Mouse (Mus musculus): ENCODE data around the gene Itga2b. TPM values are rescaled to one million over a fixed set of nuclear protein-coding genes. Genes with fewer than 3 reads are reported as not detected.
A peak's percentile ranks its signal among the peaks of the same experiment; 100 is the strongest.

The Itga2b gene
- polyA plus RNA-seq, 1 experiment from 2014 or later, result 8.0 TPM

GRCm38 (mm10) chr11:102481779-102482178, 11.9 kb upstream of the Itga2b start:
- H3K9ac ChIP-seq (replicated peaks), result no peak overlapping the region
- H3K27me3 ChIP-seq (replicated peaks), result no peaks in the 10 kb centered on the region
- no peak overlapping the region for H3K27ac ChIP-seq (replicated peaks)
- WGBS, result 95% methylated on average over 10 of the region's 10 CpGs
- H3K36me3 ChIP-seq, result peaks cover 75% of the 10 kb centered on the region
- H3K4me1 ChIP-seq, result no peaks in the 10 kb centered on the region
- H3K9me3 ChIP-seq (replicated peaks), result no peaks in the 10 kb centered on the region
- no peak overlapping the region for H3K4me2 ChIP-seq
- no peak overlapping the region for H3K4me3 ChIP-seq (replicated peaks)
- ATAC-seq (ENCODE audit: low FRiP score), result no peak

- H3K9ac ChIP-seq (replicated peaks), result no peak overlapping the region
- H3K4me3 ChIP-seq (replicated peaks), result no peak overlapping the region
- H3K36me3 ChIP-seq, result peaks cover 69% of the 10 kb centered on the region
- no peak overlapping the region for H3K27ac ChIP-seq (replicated peaks)
- no peak for ATAC-seq (ENCODE audit: low FRiP score)
- H3K27me3 ChIP-seq (replicated peaks), result no peaks in the 10 kb centered on the region
- H3K4me1 ChIP-seq, result no peaks in the 10 kb centered on the region
- 86% methylated on average over 4 of the region's 4 CpGs for WGBS
- no peak overlapping the region for H3K4me2 ChIP-seq
- H3K9me3 ChIP-seq (replicated peaks), result no peaks in the 10 kb centered on the region
Measured at GRCm38 (mm10) chr11:102480897-102481296, 11.0 kb upstream of the Itga2b start.

GRCm38 (mm10) chr11:102480111-102480510, 10.2 kb upstream of the Itga2b start:
- Histone ChIP-seq H3K9ac (replicated peaks) (no peak overlapping the region), H3K36me3 (peaks cover 63% of the 10 kb centered on the region), H3K4me2 (no peak overlapping the region), H3K27me3 (replicated peaks) (no peaks in the 10 kb centered on the region), H3K4me3 (replicated peaks) (no peak overlapping the region), H3K27ac (replicated peaks) (no peak overlapping the region), H3K4me1 (no peaks in the 10 kb centered on the region), H3K9me3 (replicated peaks) (no peaks in the 10 kb centered on the region)
- no peak for ATAC-seq (ENCODE audit: low FRiP score)
- WGBS, result 95% methylated on average over 15 of the region's 15 CpGs

- Histone ChIP-seq H3K4me2 (no peak overlapping the region), H3K4me3 (replicated peaks) (no peak overlapping the region), H3K4me1 (no peaks in the 10 kb centered on the region), H3K27ac (replicated peaks) (no peak overlapping the region), H3K9me3 (replicated peaks) (no peaks in the 10 kb centered on the region), H3K9ac (replicated peaks) (no peak overlapping the region), H3K27me3 (replicated peaks) (no peaks in the 10 kb centered on the region), H3K36me3 (peaks cover 60% of the 10 kb centered on the region)
- 95% methylated on average over 23 of the region's 23 CpGs for whole genome bisulfite sequencing
- ATAC-seq (ENCODE audit: low FRiP score), result no peak
Measured at GRCm38 (mm10) chr11:102479581-102479980, 9.7 kb upstream of the Itga2b start.

- WGBS, result 77% methylated on average over 3 of the region's 3 CpGs
- Histone ChIP-seq H3K9me3 (replicated peaks) (no peaks in the 10 kb centered on the region), H3K4me3 (replicated peaks) (no peak overlapping the region), H3K36me3 (peaks cover 57% of the 10 kb centered on the region), H3K9ac (replicated peaks) (no peak overlapping the region), H3K4me2 (no peak overlapping the region), H3K4me1 (no peaks in the 10 kb centered on the region), H3K27ac (replicated peaks) (no peak overlapping the region), H3K27me3 (replicated peaks) (no peaks in the 10 kb centered on the region)
- ATAC-seq (ENCODE audit: low FRiP score), result no peak
Measured at GRCm38 (mm10) chr11:102478671-102479070, 8.7 kb upstream of the Itga2b start.

- H3K36me3 ChIP-seq, result peaks cover 32% of the 10 kb centered on the region
- H3K9me3 ChIP-seq (replicated peaks), result no peaks in the 10 kb centered on the region
- H3K4me2 ChIP-seq, result no peak overlapping the region
- 98% methylated on average over 3 of the region's 3 CpGs for WGBS
- ATAC-seq (ENCODE audit: low FRiP score), result no peak
- H3K9ac ChIP-seq (replicated peaks), result no peak overlapping the region
- no peak overlapping the region for H3K4me3 ChIP-seq (replicated peaks)
- H3K27me3 ChIP-seq (replicated peaks), result no peaks in the 10 kb centered on the region
- no peak overlapping the region for H3K27ac ChIP-seq (replicated peaks)
- H3K4me1 ChIP-seq, result no peaks in the 10 kb centered on the region
Measured at GRCm38 (mm10) chr11:102475027-102475426, 5.1 kb upstream of the Itga2b start.

- peak overlapping the region; percentile 61 for H3K27ac ChIP-seq (replicated peaks)
- no peaks in the 10 kb centered on the region for H3K36me3 ChIP-seq
- ATAC-seq (ENCODE audit: low FRiP score), result peak; percentile 87
- H3K9me3 ChIP-seq (replicated peaks), result no peaks in the 10 kb centered on the region
- 0% methylated on average over 37 of the region's 37 CpGs for WGBS
- H3K4me3 ChIP-seq (replicated peaks), result peak overlapping the region; percentile 48
- peak overlapping the region; percentile 51 for H3K9ac ChIP-seq (replicated peaks)
- peak overlapping the region; percentile 95 for H3K4me2 ChIP-seq
- H3K27me3 ChIP-seq (replicated peaks), result 0 out of 2 replicates have a peak, but pooled peaks cover 2% of the 10 kb centered on the region
- peaks cover 20% of the 10 kb centered on the region for H3K4me1 ChIP-seq
Measured at GRCm38 (mm10) chr11:102467041-102467631, 2.8 kb downstream of the Itga2b start.

- Histone ChIP-seq H3K36me3 (no peaks in the 10 kb centered on the region), H3K4me3 (replicated peaks) (no peak overlapping the region), H3K27ac (replicated peaks) (peak overlapping the region; percentile 61; the same call in 1 of the 2 replicates), H3K4me1 (peaks cover 20% of the 10 kb centered on the region), H3K27me3 (replicated peaks) (peaks cover 9% of the 10 kb centered on the region; the same call in 1 of the 2 replicates), H3K9ac (replicated peaks) (no peak overlapping the region), H3K4me2 (peak overlapping the region; percentile 15), H3K9me3 (replicated peaks) (no peaks in the 10 kb centered on the region)
- ATAC-seq (ENCODE audit: low FRiP score), result no peak
- 9% methylated on average over 26 of the region's 26 CpGs for WGBS
Measured at GRCm38 (mm10) chr11:102465713-102466436, 4.0 kb downstream of the Itga2b start.

- WGBS, result 95% methylated on average over 6 of the region's 6 CpGs
- H3K36me3 ChIP-seq, result no peaks in the 10 kb centered on the region
- H3K9me3 ChIP-seq (replicated peaks), result no peaks in the 10 kb centered on the region
- H3K27me3 ChIP-seq (replicated peaks), result peaks cover 14% of the 10 kb centered on the region; the same call in 1 of the 2 replicates
- no peak overlapping the region for H3K27ac ChIP-seq (replicated peaks)
- no peak overlapping the region for H3K9ac ChIP-seq (replicated peaks)
- no peak overlapping the region for H3K4me3 ChIP-seq (replicated peaks)
- no peak overlapping the region for H3K4me2 ChIP-seq
- no peak for ATAC-seq (ENCODE audit: low FRiP score)
- peaks cover 20% of the 10 kb centered on the region for H3K4me1 ChIP-seq
Measured at GRCm38 (mm10) chr11:102464901-102465300, 5.0 kb downstream of the Itga2b start.

- H3K4me2 ChIP-seq, result no peak overlapping the region
- no peak overlapping the region for H3K27ac ChIP-seq (replicated peaks)
- ATAC-seq (ENCODE audit: low FRiP score), result no peak
- H3K4me1 ChIP-seq, result peaks cover 10% of the 10 kb centered on the region
- peaks cover 24% of the 10 kb centered on the region for H3K27me3 ChIP-seq (replicated peaks)
- H3K9me3 ChIP-seq (replicated peaks), result no peaks in the 10 kb centered on the region
- H3K4me3 ChIP-seq (replicated peaks), result no peak overlapping the region
- WGBS, result 80% methylated on average over 3 of the region's 3 CpGs
- H3K36me3 ChIP-seq, result no peaks in the 10 kb centered on the region
- H3K9ac ChIP-seq (replicated peaks), result no peak overlapping the region
Measured at GRCm38 (mm10) chr11:102461764-102462163, 8.2 kb downstream of the Itga2b start.

GRCm38 (mm10) chr11:102460541-102460940, 9.4 kb downstream of the Itga2b start:
- Histone ChIP-seq H3K9me3 (replicated peaks) (no peaks in the 10 kb centered on the region), H3K27ac (replicated peaks) (no peak overlapping the region), H3K9ac (replicated peaks) (no peak overlapping the region), H3K4me2 (no peak overlapping the region), H3K4me3 (replicated peaks) (no peak overlapping the region), H3K4me1 (peaks cover 7% of the 10 kb centered on the region), H3K36me3 (no peaks in the 10 kb centered on the region), H3K27me3 (replicated peaks) (peaks cover 25% of the 10 kb centered on the region)
- no peak for ATAC-seq (ENCODE audit: low FRiP score)
- WGBS, result 68% methylated on average over 16 of the region's 16 CpGs

GRCm38 (mm10) chr11:102455740-102456396, 14.1 kb downstream of the Itga2b start:
- peak; percentile 92 for ATAC-seq (ENCODE audit: low FRiP score)
- Histone ChIP-seq H3K9me3 (replicated peaks) (no peaks in the 10 kb centered on the region), H3K9ac (replicated peaks) (peak overlapping the region; percentile 67), H3K4me3 (replicated peaks) (peak overlapping the region; percentile 56), H3K4me1 (peaks cover 14% of the 10 kb centered on the region), H3K36me3 (no peaks in the 10 kb centered on the region), H3K4me2 (peak overlapping the region; percentile 92), H3K27me3 (replicated peaks) (peaks cover 31% of the 10 kb centered on the region), H3K27ac (replicated peaks) (peak overlapping the region; percentile 70)
- under 1% methylated on average over 34 of the region's 40 CpGs for WGBS
